Mouse (Mus musculus): ENCODE results near the gene Vmn1r188.
A peak's percentile ranks its signal among the peaks of the same experiment; 100 is the strongest.
"Not testable (repeated sequence)": the region's sequence is repeated elsewhere in the genome, so short reads cannot be mapped to it uniquely, and the experiment has no call there.

Vmn1r188 gene

GRCm38 (mm10) chr13:22049737-22050440 lies 34.4 kb upstream of the Vmn1r188 start:
- peak in 1 of 2 experiments; percentile 19 for DNase-seq

GRCm38 (mm10) chr13:22050591-22051522 lies 33.4 kb upstream of the Vmn1r188 start:
- peak; percentile 89 to 96 for DNase-seq

- no peak for DNase-seq
Measured at GRCm38 (mm10) chr13:22051523-22051859, 32.7 kb upstream of the Vmn1r188 start.

GRCm38 (mm10) chr13:22053754-22054153 lies 30.5 kb upstream of the Vmn1r188 start:
- no peak for DNase-seq

- no peak for DNase-seq
Measured at GRCm38 (mm10) chr13:22061422-22061821, 22.8 kb upstream of the Vmn1r188 start.

GRCm38 (mm10) chr13:22063468-22063867 lies 20.8 kb upstream of the Vmn1r188 start:
- DNase-seq: no peak

- DNase-seq: not testable (repeated sequence)
Measured at GRCm38 (mm10) chr13:22105724-22106123, 21.5 kb downstream of the Vmn1r188 start, which contains the start of gene Vmn1r189. Gene Vmn1r189, minus strand, starts transcription at chr13:22105824.

GRCm38 (mm10) chr13:22136495-22137293 lies 52.5 kb downstream of the Vmn1r188 start:
- DNase-seq: not testable (repeated sequence)

Measured in kidney, postnatal 36 days (tissue).